Mouse (Mus musculus) testis, adult 2 months (tissue): Measurements from ENCODE around the gene Lrrc57.

Experiments used
- CTCF ChIP-seq: fragments of 200-500 bp; IDR thresholded peaks from 2 replicates; pipeline ENCODE4 v1.5.1; 2012; ENCODE audit warnings: low read depth, mild to moderate bottlenecking, inconsistent platforms, low read length, moderate library complexity; ENCODE audit not compliant: control insufficient read depth, insufficient read depth, insufficient replicate concordance
- POLR2A ChIP-seq: fragments of 200-500 bp; IDR thresholded peaks from 2 replicates; pipeline ENCODE4 v1.6.1; 2012; ENCODE audit warnings: low read depth, mild to moderate bottlenecking, inconsistent platforms, low read length, moderate library complexity; ENCODE audit not compliant: control insufficient read depth

- no peak for TF ChIP-seq CTCF
- TF ChIP-seq POLR2A = no peak
Measured at GRCm38 (mm10) chr2:120658486-120658885, 49.2 kb upstream of the Lrrc57 start.
